Mouse (Mus musculus): ENCODE data around the gene Samd4b. TPM values are rescaled to one million over a fixed set of nuclear protein-coding genes. Genes with fewer than 3 reads are reported as not detected.
A peak's percentile ranks its signal among the peaks of the same experiment; 100 is the strongest.

Samd4b gene
- total RNA-seq, 2 experiments from 2014 or later = 69.5 to 71.6 TPM

DNA sequence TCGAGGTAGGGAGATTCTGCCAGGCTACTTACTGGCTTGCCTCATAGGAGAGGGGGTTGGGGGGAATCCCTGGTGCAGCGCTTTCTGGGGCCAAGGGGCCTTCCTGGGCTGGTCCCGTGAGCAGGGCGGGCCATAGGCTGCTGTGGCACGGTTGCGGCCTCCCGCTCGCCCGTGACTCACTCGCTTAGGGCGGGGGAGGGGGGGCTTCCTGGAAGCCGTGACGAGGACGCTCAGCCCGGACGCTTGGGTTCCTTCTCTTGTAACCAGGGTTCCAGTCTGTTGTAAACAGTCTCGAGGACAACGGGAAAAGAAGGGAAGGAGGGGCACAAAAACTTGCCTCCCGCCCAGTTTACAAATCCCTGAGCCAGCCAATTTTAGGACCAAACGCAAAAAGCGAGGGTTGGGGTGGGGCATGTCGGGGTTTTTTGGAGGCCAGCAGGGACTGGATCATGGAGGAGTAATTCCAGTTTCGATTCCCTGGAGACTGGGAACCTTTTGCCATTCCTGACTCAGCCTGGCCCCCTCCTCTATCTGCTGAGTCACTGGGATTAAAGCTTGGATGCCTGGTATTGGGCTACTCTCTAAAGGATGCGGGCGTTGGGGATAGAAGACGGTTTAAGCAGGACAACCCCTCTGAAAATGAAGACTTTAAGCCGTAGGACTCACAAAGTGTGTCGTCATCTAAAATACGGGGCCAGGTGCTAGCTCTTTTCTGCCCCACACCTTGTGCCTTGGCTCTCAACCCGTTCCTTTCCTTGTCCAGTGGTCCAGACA is 216.7 kb downstream of the Samd4b start:
- DNase-seq (ENCODE audit: low spot score in 2 of 2) = no peak

DNA sequence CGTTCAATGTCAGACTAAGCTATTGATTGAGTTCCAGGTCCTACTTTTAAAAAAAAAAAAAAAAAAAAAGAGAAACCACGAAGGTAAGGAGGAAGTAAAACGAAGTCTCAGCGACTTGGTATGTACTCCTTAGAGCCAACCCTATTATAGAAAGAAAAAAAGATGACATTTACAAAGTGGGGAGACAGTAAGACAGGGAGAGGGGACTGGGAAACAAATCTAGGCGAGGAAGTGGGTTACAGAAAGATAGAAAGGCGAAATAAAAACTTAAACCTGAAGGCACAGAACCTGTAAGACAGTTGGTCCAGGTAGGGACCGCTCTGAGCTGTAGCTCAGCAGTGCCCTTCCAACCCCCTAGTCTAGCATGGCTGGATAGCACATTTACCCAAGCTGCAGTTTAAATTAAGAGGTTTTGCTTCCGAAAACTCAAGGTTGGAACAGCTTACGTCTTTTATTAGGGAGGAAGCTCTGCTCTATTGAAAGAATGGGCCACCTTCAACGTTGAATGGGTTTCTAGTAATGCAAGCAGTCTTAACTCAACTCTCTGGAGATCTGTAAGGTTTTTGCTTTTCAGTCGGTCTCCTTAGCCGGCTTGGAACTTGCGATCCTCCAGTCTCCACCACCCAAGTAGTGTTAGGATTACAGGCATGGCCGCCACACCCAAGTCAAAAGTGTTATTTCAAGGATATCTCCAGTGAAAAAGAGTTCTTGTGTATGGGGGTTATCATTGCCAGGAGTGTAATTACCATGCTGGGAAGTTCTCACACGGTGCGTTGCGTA is 217.5 kb downstream of the Samd4b start, which contains the start of gene Zfp36:
Gene Zfp36 (minus strand): TSS at position 17 of the 780 bp plus-strand sequence.
- no peak for DNase-seq (ENCODE audit: low spot score in 2 of 2)

DNA sequence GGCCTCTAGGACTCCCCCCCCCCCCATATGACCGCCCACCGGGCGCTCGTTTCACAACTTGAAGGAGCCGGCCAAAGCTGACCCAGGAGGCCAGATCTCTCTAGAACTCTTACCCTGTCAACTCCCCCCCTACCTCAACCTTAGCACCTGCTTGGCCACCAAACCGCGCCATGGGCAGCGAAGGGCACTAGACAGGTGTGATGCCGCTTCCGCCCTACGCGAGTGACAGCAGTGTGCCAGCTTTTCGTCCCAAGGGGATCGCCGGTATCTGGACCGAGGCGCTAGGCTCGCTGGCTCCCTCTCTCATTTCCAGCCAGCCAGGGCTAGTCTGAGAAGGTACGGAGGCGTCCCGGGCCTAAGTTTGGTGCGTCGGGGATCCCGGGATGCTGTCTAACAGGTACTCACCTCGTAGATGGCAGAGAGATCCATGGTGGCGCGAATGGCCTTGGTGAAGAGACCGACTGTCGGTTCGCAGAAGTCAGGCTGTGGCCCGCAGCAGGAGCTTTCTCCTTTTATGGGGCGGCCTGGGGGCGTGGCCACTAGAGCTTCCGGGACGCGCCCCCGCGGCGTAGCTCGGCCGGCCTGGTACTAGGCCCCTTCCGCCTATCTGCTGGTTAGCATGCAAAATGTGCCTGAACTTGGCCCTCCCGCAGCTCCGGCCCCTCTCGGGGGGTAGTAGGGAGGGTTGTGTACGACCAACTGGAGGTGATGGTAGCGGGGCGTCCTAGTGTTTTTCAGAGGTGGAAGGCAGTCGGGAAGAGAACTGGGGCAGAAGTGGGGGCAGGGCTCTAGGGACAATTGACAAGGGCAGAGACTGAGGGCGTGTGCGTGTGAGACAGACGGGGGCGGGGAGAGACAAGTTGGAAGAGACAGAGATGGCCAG is 218.9 kb downstream of the Samd4b start:
- DNase-seq (ENCODE audit: low spot score in 2 of 2) = peak; percentile 81 to 83

DNA sequence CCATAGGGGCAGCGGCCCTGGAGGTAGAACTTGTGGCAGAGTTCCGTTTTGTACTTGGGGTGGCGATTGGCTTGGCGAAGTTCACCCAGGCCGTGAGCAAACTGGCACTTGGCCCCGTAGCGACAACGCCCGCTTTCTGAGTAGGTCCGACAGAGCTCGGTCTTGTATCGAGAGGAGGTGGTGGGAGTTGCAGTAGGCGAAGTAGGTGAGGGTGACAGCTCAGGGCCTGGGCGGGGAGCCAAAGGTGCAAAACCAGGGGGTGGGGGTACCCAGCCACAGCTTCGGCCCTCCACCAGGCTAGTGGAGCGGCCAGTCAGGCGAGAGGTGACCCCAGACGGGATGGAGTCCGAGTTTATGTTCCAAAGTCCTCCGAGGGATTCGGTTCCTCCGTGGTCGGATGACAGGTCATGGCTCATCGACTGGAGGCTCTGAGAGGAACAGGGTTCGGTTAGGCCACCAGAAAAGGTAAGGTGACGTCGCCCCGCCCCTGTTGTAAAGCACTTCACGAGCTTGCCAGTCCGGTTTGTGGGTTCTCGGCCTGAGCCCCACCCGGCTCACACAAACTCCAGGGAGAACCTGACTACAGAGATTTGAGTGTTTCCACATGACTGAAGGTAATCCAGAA is 219.8 kb downstream of the Samd4b start:
- no peak for DNase-seq (ENCODE audit: low spot score in 2 of 2)

DNA sequence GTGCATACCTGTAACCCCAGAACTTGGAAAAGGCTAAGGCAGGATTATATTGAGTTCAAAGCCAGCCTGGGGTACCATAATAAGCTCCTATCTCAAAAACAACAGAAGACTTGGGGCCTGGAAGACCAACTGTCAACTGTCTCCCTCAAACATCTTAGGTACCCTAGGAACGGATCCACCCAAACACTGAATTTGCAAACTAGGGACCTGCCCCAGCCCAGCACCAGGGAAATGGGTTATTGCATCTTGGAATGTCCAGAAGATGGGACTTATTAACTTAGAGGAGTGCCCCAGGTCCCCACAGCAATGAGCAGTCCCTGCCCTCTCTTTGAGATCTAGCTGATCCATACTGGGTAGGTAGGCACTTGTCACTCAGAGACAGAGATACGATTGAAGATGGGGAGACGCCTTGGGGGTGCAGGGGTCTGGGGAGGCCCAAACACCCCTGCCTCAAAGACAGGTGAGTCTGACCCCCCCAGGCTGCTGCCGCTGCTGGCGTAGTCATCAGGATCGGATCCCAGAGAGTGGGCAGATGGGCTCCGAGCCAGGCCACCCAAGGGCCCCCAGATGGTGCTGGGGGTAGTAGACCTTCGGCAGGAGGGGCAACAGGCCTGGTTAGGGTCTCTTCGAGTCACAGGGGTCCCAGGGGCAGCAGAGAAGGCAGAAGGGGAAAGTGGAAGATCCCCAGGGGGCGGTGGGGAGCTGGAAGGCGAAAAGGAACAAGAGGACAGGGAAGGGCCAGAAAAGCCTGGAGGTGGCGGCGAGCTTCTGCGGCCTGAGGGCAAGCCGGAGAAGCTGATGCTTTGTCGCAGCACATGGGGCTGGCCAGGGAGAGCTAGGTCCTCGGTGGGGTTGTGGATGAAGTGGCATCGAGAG is 220.5 kb downstream of the Samd4b start:
- DNase-seq (ENCODE audit: low spot score in 2 of 2) = no peak

DNA sequence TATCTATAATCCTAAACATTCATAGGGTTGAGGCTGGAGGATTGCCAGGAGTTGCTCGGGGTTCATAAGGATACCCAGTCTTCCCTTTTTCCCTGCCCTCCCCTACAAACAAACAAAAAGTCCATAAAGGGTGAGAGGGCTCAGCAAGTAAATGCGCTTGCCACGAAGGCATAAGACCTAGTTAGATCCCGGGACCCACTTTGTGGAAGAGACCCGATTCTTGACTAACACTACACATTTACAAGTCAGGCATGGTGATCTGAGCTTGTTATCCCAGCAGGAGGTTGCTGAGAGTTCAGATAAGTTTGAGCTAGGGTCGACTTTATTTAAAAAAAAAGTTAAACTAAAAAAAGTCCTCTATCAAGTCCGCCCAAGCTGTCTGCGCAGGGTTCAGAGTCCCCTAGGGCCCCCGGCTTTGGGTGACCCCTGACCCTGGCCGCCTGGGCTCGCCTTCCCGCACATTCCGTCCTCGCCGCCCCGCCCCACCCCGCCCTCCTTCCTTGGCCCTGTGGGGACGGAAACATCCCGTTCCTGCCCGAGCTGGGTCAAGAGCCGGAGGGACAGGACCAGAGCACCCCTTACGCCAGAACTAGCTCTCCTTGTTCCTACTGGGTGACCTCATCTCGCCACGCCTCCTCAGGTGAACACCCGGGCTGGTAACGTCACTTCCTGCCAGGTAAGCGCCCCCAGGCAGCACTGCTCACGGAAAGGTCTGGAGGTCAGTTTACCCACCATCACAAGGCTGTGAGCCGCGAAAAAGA is 221.8 kb downstream of the Samd4b start:
- DNase-seq (ENCODE audit: low spot score in 2 of 2) = no peak

DNA sequence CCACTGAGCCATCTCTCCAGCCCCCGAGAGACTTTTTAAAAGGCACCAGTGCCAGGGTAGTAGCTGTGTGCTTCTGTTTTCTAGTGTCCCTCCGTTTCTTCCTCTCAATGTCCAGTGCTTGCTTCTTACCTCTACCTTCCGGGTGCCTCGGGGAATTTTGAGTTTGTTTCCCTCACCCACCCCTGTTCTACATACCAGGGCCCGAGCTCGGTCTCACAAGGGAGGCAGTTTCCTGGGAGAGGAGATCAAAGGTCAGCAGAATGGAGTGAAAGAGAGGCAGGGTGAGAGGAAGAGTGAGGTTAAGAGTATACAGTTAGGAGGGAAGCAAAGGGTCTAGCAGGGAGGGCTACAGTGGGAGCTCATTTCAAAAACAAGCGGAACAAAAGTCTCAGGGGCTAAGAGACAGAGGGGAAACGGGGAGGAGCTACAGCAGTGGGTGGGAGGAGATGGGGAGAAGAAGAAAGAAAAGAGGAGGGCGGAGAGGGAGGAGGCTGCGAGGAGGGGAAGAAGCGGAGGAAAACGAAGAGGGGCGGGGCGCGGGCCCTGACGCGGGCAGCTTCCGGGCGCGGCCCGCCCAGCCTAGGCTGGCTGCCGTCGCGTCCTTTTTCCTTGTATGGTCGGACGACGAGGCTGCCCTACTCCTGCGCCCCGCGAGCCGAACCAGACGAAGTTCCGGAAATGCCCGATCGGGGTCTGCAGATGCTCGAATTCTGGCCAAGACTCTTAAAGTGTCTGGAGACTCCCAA is 222.6 kb downstream of the Samd4b start:
- peak in 1 of 2 experiments; percentile 78 for DNase-seq (ENCODE audit: low spot score in 2 of 2)

DNA sequence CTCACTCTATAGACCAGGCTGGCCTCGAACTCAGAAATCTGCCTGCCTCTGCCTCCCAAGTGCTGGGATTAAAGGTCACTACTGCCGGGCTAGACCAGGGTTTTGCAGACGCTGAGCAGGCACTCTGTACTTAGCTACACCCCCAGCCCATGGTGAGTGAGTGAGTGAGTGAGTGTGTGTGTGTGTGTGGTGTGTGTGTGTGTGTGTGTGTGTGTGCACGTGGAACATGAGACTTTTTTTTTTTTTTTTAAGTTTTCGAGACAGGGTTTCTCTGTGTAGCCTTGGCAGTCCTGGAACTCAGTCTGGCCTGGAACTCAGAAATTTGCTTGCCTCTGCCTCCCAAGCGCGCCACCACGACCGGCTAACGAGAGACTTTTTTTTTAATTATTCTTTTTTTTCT is 223.3 kb downstream of the Samd4b start:
- DNase-seq (ENCODE audit: low spot score in 2 of 2) = no peak

DNA sequence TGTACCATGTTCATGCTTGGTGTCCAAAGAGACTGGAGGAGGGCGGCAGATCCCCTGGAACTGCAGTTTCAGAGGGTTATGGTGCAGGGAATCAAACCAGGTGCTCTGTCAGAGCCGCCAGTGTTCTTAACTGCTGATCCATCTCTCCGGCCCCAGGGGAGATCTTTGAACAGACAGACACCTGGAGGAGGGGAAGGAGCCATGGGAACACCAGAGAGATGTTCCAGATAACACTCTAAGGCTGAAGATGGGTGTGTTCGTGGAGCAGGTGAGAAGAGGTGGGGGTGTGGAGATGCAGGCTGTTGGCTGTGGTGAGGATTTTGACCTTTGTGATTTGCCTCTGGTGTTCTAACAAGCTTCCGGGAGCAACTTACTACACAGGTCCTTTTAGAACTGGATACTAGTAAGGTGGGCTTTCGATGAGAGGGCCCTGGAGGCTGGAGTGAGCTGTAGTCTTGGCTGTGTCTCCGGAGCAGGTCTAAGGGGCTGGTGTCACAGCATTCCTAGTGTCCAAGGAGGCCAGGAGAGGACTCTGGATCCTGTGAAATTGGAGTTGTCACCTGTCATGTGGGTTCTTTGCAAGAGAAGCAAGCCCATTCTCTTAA is 224.0 kb downstream of the Samd4b start:
- DNase-seq (ENCODE audit: low spot score in 2 of 2) = no peak

DNA sequence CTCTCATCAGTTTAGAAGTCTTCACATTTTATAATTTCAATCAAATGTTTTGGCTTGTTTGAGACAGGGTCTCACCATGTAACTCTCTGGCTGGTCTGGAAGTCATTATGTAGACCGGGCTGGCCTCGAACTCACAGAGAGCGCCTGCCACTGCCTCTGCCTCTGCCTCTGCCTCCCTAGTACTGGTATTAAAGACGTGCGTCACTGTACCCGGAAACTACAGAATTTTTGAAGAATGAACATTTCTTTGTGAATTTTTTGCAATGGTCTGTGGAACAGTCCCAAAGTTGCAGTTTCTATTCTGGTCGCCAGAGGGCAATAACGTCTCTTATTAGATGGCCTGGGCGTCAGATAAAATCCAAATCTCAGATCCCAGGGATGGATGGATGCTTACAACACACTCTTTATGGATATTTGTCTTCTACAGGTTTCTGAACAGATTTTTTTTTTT is 224.8 kb downstream of the Samd4b start:
- DNase-seq (ENCODE audit: low spot score in 2 of 2) = peak; percentile 71 to 90

DNA sequence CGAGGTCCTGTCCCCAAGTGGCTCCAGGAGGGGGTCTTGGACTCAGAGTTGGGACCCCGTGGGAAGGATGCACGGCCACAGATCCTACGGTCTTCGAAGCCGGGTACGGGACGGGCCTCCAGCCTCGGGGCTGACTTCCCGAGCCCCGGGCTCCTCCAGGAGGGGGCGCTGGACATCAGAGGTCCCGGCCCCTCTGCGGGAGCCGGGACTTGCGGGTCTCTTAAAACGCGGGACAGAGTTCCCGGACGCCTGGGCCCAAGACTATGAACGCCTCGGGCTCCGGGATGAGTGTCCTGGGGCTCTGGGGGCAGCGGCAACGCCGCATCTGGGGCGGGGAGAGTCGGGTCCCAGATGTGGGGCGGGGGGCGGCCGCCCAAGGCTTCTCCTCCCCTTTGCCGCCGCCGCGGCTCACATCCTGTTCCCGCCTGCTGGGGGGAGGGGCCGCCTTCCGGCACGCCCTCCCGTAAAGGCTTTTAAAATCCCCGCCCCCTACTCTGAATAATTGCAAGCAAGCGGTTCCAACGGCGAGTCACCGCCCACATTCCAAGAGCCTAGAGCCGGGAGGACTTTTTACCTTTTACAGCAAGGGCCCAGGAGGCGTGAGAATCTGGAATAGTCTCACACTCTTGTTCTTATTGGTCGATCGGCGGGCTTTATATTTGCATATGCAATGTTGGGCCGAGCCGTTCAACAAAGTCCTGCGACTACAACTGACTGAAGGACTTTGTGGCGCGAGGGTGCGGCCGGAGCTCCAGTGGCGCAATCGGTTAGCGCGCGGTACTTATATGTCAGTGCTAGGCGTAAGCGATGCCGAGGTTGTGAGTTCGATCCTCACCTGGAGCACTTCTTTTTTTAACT is 225.5 kb downstream of the Samd4b start, which contains the start of gene Plekhg2:
Gene Plekhg2 (minus strand): TSS at position 349 of the 858 bp plus-strand sequence.
- peak; percentile 96 for DNase-seq (ENCODE audit: low spot score in 2 of 2)

DNA sequence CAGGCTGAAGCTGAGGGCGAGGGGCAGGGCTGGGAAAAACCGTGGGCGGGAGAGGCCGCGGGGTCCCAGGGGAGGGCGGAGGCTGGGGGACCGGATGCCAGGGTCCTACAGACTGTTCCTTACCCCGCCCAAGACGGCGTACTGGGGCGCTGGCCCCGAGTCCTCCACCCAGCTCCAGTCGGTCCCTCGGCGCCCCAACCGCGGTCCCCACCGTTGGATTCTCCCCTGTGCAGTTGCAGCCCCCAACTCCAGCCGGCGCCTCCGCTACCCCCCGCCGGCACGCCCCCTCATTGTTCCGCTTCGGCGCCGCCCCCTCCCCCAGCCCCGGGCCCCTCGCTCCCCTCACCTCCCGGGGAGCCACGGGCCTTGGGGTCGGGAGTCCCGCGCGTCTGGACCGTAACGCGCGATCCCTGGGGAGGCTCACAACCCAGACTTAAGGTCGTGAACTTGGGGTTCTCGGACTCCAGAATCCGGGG is 226.4 kb downstream of the Samd4b start:
- no peak for DNase-seq (ENCODE audit: low spot score in 2 of 2)

DNA sequence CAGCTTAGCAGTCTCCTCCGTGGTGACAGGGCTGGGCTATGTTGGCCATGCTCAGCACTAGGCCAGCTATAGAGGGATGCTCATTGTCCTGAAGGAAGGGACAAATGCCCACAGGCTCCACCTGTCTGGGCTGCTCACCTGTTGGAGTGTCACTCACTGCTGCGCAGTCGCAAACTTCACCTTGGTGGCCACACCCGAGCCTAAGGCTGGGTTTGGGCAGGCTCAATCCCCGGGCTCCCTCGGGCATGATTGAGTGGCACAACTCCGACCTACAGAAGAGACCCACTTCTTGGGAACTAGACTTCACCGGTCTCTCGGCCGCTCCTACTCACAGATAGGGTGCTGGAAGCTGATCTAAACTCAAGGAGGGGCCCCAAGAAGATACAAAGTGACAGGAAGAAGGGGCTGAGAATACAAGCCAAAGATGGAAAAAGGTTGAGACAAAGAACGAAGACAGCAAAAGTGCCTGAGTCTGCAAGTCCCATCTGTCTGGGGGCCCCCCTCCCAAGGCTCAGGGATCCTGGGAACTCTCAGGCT is 226.9 kb downstream of the Samd4b start:
- no peak for DNase-seq (ENCODE audit: low spot score in 2 of 2)

DNA sequence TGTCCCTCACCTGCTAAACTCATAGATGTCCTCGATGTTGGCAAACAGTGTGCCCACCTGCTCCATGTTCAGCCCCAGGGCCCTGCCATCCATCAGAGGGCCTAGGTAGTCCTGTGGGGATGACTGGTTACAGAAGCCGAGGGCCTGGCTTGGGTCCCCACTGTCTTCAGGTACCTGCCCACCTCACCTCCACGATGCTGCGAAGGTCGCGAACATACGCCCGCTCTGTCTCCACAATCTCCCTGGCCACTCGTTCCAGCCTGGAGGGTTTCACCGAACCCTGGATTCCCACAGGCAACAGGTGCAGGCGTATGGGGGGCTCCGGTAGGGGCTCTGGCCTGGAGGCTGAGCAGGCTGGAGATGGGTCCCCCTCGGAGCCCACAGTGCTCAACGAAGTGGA is 227.9 kb downstream of the Samd4b start:
- DNase-seq (ENCODE audit: low spot score in 2 of 2) = no peak

DNA sequence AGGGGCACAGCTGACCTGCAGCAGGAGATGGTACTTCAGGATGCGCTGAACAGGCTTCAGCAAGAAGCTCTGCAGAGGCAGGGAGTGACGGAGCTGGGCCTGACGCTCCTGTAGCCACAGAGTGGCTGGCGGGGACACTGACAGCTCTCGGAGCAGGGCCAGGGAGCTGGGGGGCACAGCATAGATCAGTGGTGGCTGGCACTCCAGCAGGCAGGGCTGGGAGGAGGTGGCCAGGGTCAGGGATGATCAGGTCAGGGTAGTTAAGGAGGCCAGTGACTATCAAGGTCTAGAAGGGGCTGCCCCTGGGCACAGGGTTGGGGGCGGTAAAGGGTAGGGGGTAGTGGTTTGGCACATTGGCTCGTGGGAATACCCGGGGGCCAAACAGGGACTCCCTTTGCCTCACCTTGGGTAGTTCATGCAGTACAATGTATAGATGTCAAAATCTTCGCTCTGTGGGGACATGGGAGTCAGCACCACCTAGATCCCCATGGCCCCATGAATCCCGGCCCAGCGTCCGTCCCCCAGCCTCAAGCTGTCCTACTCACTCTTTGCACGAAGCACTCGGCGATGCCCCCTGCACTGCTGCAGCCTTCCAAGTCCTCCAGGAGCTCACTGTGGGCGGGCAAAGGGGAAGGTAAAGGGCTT is 229.5 kb downstream of the Samd4b start:
- DNase-seq (ENCODE audit: low spot score in 2 of 2) = no peak

All from layer of hippocampus, postnatal 14 days (tissue).